Mouse (Mus musculus) heart, adult 18-20 months (tissue): Measurements from ENCODE around the gene Stk17b. TPM values are rescaled to one million over a fixed set of nuclear protein-coding genes. Genes with fewer than 3 reads are reported as not detected.

Experiments used
- DNase-seq, 2 experiments: peaks; one replicate each; pipeline ENCODE4 v3.0.0; 2021 to 2022; ENCODE audit warnings: mixed read lengths in 1 of 2
- long read RNA-seq, 2 experiments: library from polyadenylated mRNA; stranded (forward); transcript quantifications; one replicate each; pipeline ENCODE4 v2.0.0; 2021
- total RNA-seq, 2 experiments: library from RNA; stranded (reverse); gene quantifications; 2 replicates each; pipeline ENCODE4 v1.2.3; 2021

Gene Stk17b
- 10 to 100 TPM; 12.5 to 17.3 TPM for total RNA-seq
- long read RNA-seq, experiment 1, partial matches to known transcripts, result 4 of 5 reads
- long read RNA-seq, experiment 1, other reads (novel, unspliced or antisense), result 0 of 5 reads
- long read RNA-seq, experiment 2, partial matches to known transcripts, result 0 of 2 reads
- long read RNA-seq, experiment 2, other reads (novel, unspliced or antisense), result 2 of 2 reads

- DNase-seq, result peak; percentile 92 to 95
These were observed at the start of gene Stk17b for GRCm38 (mm10) chr1:53784721-53785418. Gene Stk17b, minus strand, starts transcription at chr1:53785224.

- DNase-seq, result no peak
These were observed 45.3 kb upstream of the Stk17b start for GRCm38 (mm10) chr1:53830286-53830685.

GRCm38 (mm10) chr1:53829089-53829488 lies 44.1 kb upstream of the Stk17b start:
- no peak for DNase-seq

- DNase-seq, result no peak
These were observed 39.7 kb upstream of the Stk17b start for GRCm38 (mm10) chr1:53824446-53825337.

- peak; percentile 60 to 74 for DNase-seq
These were observed 38.8 kb upstream of the Stk17b start for GRCm38 (mm10) chr1:53823687-53824445.

- DNase-seq, result no peak
These were observed 37.0 kb upstream of the Stk17b start for GRCm38 (mm10) chr1:53821983-53822382.

- DNase-seq, result peak; percentile 30 to 31
These were observed 35.1 kb upstream of the Stk17b start for GRCm38 (mm10) chr1:53820041-53820632.

GRCm38 (mm10) chr1:53818072-53818862 lies 33.2 kb upstream of the Stk17b start:
- DNase-seq, result peak in 1 of 2 experiments; percentile 20

GRCm38 (mm10) chr1:53816353-53816752 lies 31.3 kb upstream of the Stk17b start:
- no peak for DNase-seq

- DNase-seq, result peak; percentile 45 to 63
These were observed 29.2 kb upstream of the Stk17b start for GRCm38 (mm10) chr1:53814077-53814705.

GRCm38 (mm10) chr1:53811919-53812318 lies 26.9 kb upstream of the Stk17b start:
- no peak for DNase-seq

- no peak for DNase-seq
These were observed 23.2 kb upstream of the Stk17b start for GRCm38 (mm10) chr1:53808229-53808628.

GRCm38 (mm10) chr1:53797811-53798210 lies 12.8 kb upstream of the Stk17b start:
- no peak for DNase-seq

- DNase-seq, result no peak
These were observed 12.1 kb upstream of the Stk17b start for GRCm38 (mm10) chr1:53797074-53797473.

GRCm38 (mm10) chr1:53796271-53796670 lies 11.2 kb upstream of the Stk17b start:
- DNase-seq, result no peak

GRCm38 (mm10) chr1:53795591-53795990 lies 10.6 kb upstream of the Stk17b start:
- DNase-seq, result no peak

- DNase-seq, result no peak
These were observed 10.1 kb upstream of the Stk17b start for GRCm38 (mm10) chr1:53795081-53795480.

- no peak for DNase-seq
These were observed 9.3 kb upstream of the Stk17b start for GRCm38 (mm10) chr1:53794279-53794678.

GRCm38 (mm10) chr1:53791343-53791742 lies 6.3 kb upstream of the Stk17b start:
- DNase-seq, result peak in 1 of 2 experiments; percentile 45

GRCm38 (mm10) chr1:53784291-53784720 lies 718 bp downstream of the Stk17b start:
- DNase-seq, result peak in 1 of 2 experiments; percentile 38
